Mouse (Mus musculus): Measurements from ENCODE around the gene Dynlt1f.
"Not testable (repeated sequence)": the region's sequence is repeated elsewhere in the genome, so short reads cannot be mapped to it uniquely, and the experiment has no call there.

Dynlt1f gene

GRCm38 (mm10) chr17:6624926-6625558 is 30.7 kb downstream of the Dynlt1f start:
- DNase-seq (ENCODE audit: low spot score in 2 of 2): not testable (repeated sequence)

DNA sequence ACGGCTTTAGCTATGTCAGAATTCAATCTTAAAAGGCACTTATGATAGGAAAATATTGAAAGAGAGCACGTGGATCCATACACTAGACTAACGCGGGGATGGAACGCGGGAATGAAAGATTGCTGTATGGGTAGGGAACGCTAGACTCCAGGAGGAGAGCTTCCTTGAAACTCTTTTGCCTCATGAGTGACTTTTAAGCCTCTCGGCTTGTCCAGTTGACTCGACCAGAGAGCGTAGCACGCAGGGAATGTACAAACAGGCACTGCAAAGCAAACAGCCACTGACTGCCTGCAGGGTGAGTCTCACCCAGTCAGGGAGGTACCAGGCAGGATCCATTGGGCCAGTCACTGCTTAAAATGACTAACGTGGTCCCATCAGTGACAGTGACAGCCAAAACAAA is 33.7 kb downstream of the Dynlt1f start:
- not testable (repeated sequence) for DNase-seq (ENCODE audit: low spot score in 2 of 2)

GRCm38 (mm10) chr17:6620730-6621451 is 34.8 kb downstream of the Dynlt1f start:
- DNase-seq (ENCODE audit: low spot score in 2 of 2): not testable (repeated sequence)

- not testable (repeated sequence) for DNase-seq (ENCODE audit: low spot score in 2 of 2)
These were observed 35.7 kb downstream of the Dynlt1f start for GRCm38 (mm10) chr17:6620035-6620434.

DNA sequence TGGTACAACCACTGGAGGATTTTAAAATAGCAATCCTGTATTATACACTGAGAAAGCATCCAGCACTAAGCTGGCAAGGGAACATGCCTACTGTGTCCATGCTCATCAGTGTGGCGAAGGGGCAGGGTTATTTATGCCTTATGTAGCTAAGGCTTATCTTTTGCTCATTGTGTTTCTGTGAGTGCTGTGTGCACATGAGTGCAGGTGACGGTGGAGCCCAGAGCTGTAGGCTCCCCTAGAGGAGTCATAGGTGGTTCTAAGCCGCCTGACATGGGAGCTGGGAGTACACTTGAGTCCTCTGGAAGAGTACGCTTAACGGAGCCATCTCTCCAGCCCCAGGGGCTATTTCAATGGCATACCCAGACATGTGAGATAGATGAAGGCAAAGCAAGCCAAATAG is 36.4 kb downstream of the Dynlt1f start:
- not testable (repeated sequence) for DNase-seq (ENCODE audit: low spot score in 2 of 2)

- DNase-seq (ENCODE audit: low spot score in 2 of 2): not testable (repeated sequence)
These were observed 37.9 kb downstream of the Dynlt1f start for GRCm38 (mm10) chr17:6617689-6618400.

GRCm38 (mm10) chr17:6616731-6617130 is 39.0 kb downstream of the Dynlt1f start:
- DNase-seq (ENCODE audit: low spot score in 2 of 2): not testable (repeated sequence)

GRCm38 (mm10) chr17:6614316-6614715 is 41.4 kb downstream of the Dynlt1f start:
- not testable (repeated sequence) for DNase-seq (ENCODE audit: low spot score in 2 of 2)

GRCm38 (mm10) chr17:6613524-6613923 is 42.2 kb downstream of the Dynlt1f start:
- DNase-seq (ENCODE audit: low spot score in 2 of 2): not testable (repeated sequence)

DNA sequence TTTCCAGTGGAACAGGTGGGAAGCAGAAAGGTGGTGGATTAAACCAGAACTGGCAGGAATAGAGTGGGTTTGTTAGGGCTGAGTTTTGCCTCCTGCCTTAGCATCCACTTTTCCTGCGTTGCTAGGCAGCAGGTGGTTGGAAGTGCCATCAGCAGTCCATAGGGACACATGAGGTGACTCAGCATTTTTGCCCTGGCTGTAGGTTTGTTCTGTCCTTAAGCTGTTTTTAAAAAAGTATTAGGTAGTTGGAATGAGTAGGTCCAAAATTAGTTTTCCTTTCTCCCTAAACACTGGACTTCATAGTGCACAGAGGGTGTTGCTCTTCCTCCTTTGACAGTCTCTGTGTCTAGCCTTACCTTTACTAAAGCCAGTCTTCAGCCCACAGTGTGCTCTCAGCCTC is 50.4 kb downstream of the Dynlt1f start:
- DNase-seq (ENCODE audit: low spot score in 2 of 2): peak in 1 of 2 experiments; percentile 20

DNA sequence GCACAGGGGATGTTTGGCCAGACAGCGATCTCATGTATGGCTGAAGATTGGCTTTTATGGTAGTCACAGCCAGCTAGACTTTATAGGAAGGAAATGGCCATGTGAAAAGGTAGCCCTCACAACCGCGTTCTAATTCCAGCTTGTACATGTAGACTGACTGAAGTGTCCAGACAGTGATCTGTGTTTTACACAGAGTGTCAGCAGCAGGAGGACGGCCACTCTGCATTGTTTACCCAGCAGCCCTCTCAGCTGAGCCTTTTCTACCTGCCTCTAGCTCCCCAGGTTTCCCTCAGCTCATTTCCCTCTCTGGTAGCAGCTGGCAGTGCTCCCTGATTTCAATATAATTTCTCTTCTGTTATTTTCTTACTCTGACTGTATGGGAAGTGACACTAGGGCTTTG is 53.5 kb downstream of the Dynlt1f start:
- not testable (repeated sequence) for DNase-seq (ENCODE audit: low spot score in 2 of 2)

- peak; percentile 40 to 49 for DNase-seq (ENCODE audit: low spot score in 2 of 2)
These were observed 54.3 kb downstream of the Dynlt1f start, which contains the start of gene Dynlt1c for GRCm38 (mm10) chr17:6601204-6601911. Gene Dynlt1c (plus strand): TSS chr17:6601671.

DNA sequence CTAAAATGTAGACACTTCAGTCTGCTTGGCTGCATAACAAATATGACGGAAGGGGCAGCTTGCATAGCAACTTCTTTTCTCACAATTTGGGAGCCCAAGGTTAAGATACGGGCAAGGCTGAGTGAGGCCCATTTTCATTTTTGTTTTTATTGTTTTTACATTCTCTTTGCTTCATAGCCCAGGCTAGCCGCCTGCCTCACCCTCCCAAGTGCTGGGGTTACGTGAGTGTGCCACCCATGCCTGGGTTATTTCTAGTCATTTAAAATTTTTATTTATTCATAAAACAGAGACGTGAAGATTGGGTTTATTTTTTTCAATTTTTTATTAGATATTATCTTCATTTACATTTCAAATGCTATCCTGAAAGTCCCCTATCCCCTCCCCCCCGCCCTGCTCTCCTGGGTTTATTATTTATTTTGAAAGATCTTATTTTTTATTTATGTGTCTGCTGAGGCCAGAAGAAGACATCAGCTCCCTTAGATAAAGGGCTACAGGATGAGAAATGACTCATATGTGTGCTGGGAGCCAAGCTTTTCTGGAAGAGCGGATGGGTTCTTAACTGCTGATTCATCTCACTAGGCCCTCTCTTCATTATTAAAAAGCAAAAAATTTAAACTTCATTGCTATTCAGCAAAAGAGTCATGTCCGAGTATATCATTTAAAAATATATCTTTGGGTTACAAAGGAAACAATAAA is 55.3 kb downstream of the Dynlt1f start:
- peak; percentile 27 to 34 for DNase-seq (ENCODE audit: low spot score in 2 of 2)

DNA sequence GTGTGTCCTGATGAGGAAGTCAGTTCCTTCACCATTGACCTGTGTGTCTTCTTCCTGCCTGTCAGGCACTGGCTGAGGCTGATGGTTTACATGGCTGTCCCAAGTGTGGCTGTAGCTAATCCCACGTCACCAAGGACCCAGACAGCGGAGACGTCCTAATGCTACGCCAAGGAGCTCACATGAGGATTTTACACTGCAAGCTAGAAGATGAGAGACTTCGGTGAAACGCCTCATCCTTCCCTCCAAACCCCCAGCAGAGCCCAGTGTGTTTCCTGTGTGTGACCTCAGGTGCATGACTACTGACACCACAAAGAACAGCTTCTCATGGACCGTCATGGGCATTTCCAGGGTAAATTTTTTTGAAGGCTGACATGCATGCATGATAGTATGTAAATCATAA is 57.3 kb downstream of the Dynlt1f start:
- not testable (repeated sequence) for DNase-seq (ENCODE audit: low spot score in 2 of 2)

Measured in frontal cortex, postnatal 36 days (tissue).